8 mouse cellular contexts compared by ENCODE assay signal in the genomic region with DNA sequence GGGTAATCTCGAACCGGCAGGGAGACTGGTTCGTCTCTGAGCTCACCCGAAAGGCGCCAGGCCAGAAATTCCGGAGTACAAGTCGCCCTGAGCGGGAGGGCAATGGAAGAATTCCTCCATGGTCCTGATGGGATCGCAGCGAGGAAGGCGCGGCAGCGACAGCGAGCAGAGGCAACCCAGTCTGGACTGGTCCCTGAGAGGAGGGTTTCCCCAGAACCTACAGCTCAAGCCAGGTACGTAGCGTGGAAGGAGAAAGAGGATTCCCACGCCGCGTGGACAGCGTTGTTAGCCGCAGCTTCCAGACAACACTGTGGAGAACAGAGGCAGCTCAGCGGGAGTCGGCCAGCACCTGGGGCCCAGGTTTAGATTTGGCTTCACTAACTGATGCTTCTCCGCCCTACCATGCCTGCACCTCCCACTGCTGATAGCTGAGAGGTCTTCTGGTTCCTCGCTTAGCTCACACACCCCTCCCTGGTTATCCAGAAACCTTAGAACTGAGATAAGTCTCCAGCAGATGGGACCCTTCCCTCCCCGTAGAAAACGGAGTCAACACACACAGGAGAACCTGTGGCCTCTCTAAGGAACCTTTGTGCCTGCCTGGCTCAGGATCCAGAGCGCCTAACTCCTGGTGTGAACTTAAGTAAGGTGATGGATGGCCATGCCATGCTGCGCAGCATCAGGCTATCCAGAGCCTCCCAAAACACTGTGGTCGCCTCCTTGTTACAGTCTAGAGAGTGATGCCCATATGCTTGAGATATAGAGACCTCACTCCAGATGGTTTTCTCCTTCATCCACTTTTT. TPM values are rescaled to one million over a fixed set of nuclear protein-coding genes. Genes with fewer than 3 reads are reported as not detected.
DNase-seq lines count a peak whose midpoint lies in the region; ATAC-seq and TF ChIP-seq lines count a peak whose summit lies in the region.

No protein-coding gene starts in this region.

- no peak for TF ChIP-seq CTCF in brain, embryonic 14.5 days (IDR thresholded peaks at IDR 0.05; ENCODE audit: borderline replicate concordance, extremely low read depth, insufficient read depth, insufficient read length)

- H3K27ac ChIP-seq in forebrain, embryonic 16.5 days (ENCODE audit: low read length), result peak overlapping the region; percentile 61
- peak overlapping the region; percentile 20; the same call in 1 of the 2 replicates for H3K27ac ChIP-seq in midbrain, embryonic 12.5 days (replicated peaks)

- no peaks in the 10 kb centered on the region; the same call in 1 of the 2 replicates for H3K27me3 ChIP-seq in forebrain, embryonic 16.5 days (replicated peaks; ENCODE audit: control insufficient read depth, insufficient read depth, low read length)
- peaks cover 22% of the 10 kb centered on the region for H3K27me3 ChIP-seq in midbrain, embryonic 12.5 days

- peaks cover 12% of the 10 kb centered on the region for H3K4me1 ChIP-seq in forebrain, embryonic 16.5 days (replicated peaks; ENCODE audit: control insufficient read depth, insufficient read depth, low read length)
- H3K4me1 ChIP-seq in midbrain, embryonic 12.5 days, result peaks cover 12% of the 10 kb centered on the region; the same call in 1 of the 2 replicates

- WGBS in forebrain, embryonic 16.5 days, result 3% methylated on average over 30 of the region's 30 CpGs
- WGBS in midbrain, embryonic 12.5 days, result 2% methylated on average over 30 of the region's 30 CpGs

- peak overlapping the region; percentile 60 for H3K4me2 ChIP-seq in forebrain, embryonic 16.5 days (ENCODE audit: low read length)
- peak overlapping the region; percentile 97 for H3K4me2 ChIP-seq in midbrain, embryonic 12.5 days (replicated peaks)

- H3K36me3 ChIP-seq in forebrain, embryonic 16.5 days (ENCODE audit: control insufficient read depth, insufficient read depth), result no peaks in the 10 kb centered on the region
- no peaks in the 10 kb centered on the region for H3K36me3 ChIP-seq in midbrain, embryonic 12.5 days

- H3K9ac ChIP-seq in forebrain, embryonic 16.5 days (replicated peaks; ENCODE audit: low read depth, low read length), result peak overlapping the region; percentile 78
- peak overlapping the region; percentile 60 for H3K9ac ChIP-seq in midbrain, embryonic 12.5 days (replicated peaks)

- peak; percentile 87 for DNase-seq in heart, adult 11 months
- DNase-seq in heart, adult 18-20 months, result no peak
- peak; percentile 64 for DNase-seq in brain, embryonic 14.5 days (ENCODE audit: low read depth)
- DNase-seq in kidney, postnatal 14 days, result peak; percentile 8
- peak; percentile 6 for DNase-seq in yolk sac, embryonic 10.5 days (ENCODE audit: low spot score)
- DNase-seq in ovary, postnatal 10 days (ENCODE audit: low spot score), result no peak

- ATAC-seq in forebrain, embryonic 16.5 days, result peak; percentile 73
- peak; percentile 75 for ATAC-seq in midbrain, embryonic 12.5 days (ENCODE audit: low FRiP score, low read depth)

- peak overlapping the region; percentile 78 for H3K4me3 ChIP-seq in forebrain, embryonic 16.5 days (replicated peaks; ENCODE audit: low read length)
- H3K4me3 ChIP-seq in midbrain, embryonic 12.5 days, result peak overlapping the region; percentile 71

- no peak for TF ChIP-seq POLR2A in brain, embryonic 14.5 days (IDR thresholded peaks at IDR 0.05; ENCODE audit: borderline replicate concordance, extremely low read depth, insufficient read depth, insufficient read length, poor library complexity, severe bottlenecking)

- no peaks in the 10 kb centered on the region for H3K9me3 ChIP-seq in forebrain, embryonic 16.5 days (ENCODE audit: control insufficient read depth, low read length)
- no peaks in the 10 kb centered on the region for H3K9me3 ChIP-seq in midbrain, embryonic 12.5 days

RNA-seq across cellular contexts. Expression of a gene that starts 0.6 kb away (rescaled TPM):
- not detected for total RNA-seq in heart, adult 18-20 months (2021)
- polyA plus RNA-seq in brain, embryonic 14.5 days (2012; rRNA removed), result 3.4 and 9.0 TPM in 2 replicates
- polyA plus RNA-seq in forebrain, embryonic 16.5 days (2015; fragmentation: Nextera tagmentation; extraction: Ambion mirVana), result 7.4 and 15.9 TPM in 2 replicates
- polyA plus RNA-seq in midbrain, embryonic 12.5 days (2016; fragmentation: Nextera tagmentation; extraction: Ambion mirVana), result 1.9 and 2.7 TPM in 2 replicates

RNA-seq across cellular contexts. Expression of a gene that starts 1.5 kb away (rescaled TPM):
- total RNA-seq in heart, adult 18-20 months (2021), result not detected
- polyA plus RNA-seq in brain, embryonic 14.5 days (2012; rRNA removed), result 13.2 and 13.6 TPM in 2 replicates
- 6.7 and 10.7 TPM in 2 replicates for polyA plus RNA-seq in forebrain, embryonic 16.5 days (2015; fragmentation: Nextera tagmentation; extraction: Ambion mirVana)
- 3.2 and 3.4 TPM in 2 replicates for polyA plus RNA-seq in midbrain, embryonic 12.5 days (2016; fragmentation: Nextera tagmentation; extraction: Ambion mirVana)

Comparison
In these comparisons a context has a peak if more than half of its experiments do, and no peak if none do; other contexts are left out.
1. DNase-seq: peak in heart, adult 11 months (single experiment), brain, embryonic 14.5 days (single experiment), kidney, postnatal 14 days (single experiment) and yolk sac, embryonic 10.5 days (single experiment); none in heart, adult 18-20 months (0 of 2) and ovary, postnatal 10 days (single experiment).